Comparison of ENCODE assay signal across 8 mouse cellular contexts in the genomic region with DNA sequence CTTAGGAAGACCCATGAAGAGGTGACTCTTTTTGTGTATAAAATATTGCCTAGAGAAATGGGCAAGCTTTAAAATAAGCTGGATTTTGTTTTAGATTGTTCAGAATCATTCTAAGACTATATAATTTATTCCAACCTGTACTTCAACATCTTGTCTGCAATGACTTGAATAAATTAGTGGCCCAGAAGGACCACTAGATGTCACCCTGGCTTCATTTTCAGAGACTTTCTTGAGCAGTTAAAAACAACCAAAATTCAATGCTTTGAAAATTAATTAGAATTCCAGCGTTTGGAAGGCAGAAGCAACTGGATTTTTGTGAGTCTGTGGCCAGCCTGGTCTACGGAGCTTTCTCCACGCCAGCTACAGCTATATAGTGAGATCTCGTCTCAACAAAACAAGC. TPM values are rescaled to one million over a fixed set of nuclear protein-coding genes. Genes with fewer than 3 reads are reported as not detected.
DNase-seq lines count a peak whose midpoint lies in the region; ATAC-seq and TF ChIP-seq lines count a peak whose summit lies in the region.

No protein-coding gene starts in this region.

- H3K4me1 ChIP-seq in neural tube, embryonic 15.5 days = peaks cover 26% of the 10 kb centered on the region

- no peak for ATAC-seq in cerebellum, adult (ENCODE audit: insufficient number of reproducible peaks, low FRiP score, low TSS enrichment)
- ATAC-seq in neural tube, embryonic 15.5 days (ENCODE audit: low FRiP score) = no peak

- no peaks in the 10 kb centered on the region for H3K9me3 ChIP-seq in neural tube, embryonic 15.5 days (replicated peaks)

- H3K27ac ChIP-seq in layer of hippocampus, adult 2 months = no peak overlapping the region
- H3K27ac ChIP-seq in neural tube, embryonic 15.5 days (replicated peaks) = no peak overlapping the region

- H3K27me3 ChIP-seq in neural tube, embryonic 15.5 days (replicated peaks) = peaks cover 5% of the 10 kb centered on the region; the same call in 1 of the 2 replicates

- peak; percentile 87 for TF ChIP-seq CTCF in layer of hippocampus, adult 2 months (conservative IDR thresholded peaks at IDR 0.05)

- 31% methylated on average over 4 of the region's 4 CpGs for WGBS in neural tube, embryonic 15.5 days

- DNase-seq in cerebellum, adult 18-20 months = peak; percentile 23 to 25
- DNase-seq in layer of hippocampus, adult 2 months (ENCODE audit: low spot score in 2 of 2) = peak; percentile 52 to 63
- no peak for DNase-seq in layer of hippocampus, postnatal 36 days
- peak; percentile 69 for DNase-seq in R1 (ENCODE audit: low read depth, low spot score)
- peak; percentile 41 for DNase-seq in layer of hippocampus, adult 9-10 months (ENCODE audit: low spot score)
- DNase-seq in yolk sac, embryonic 10.5 days (ENCODE audit: low spot score) = peak; percentile 29

- H3K9ac ChIP-seq in neural tube, embryonic 15.5 days (replicated peaks) = no peak overlapping the region

- no peaks in the 10 kb centered on the region for H3K36me3 ChIP-seq in neural tube, embryonic 15.5 days

- no peak overlapping the region for H3K4me3 ChIP-seq in layer of hippocampus, adult 2 months
- H3K4me3 ChIP-seq in neural tube, embryonic 15.5 days (replicated peaks) = no peak overlapping the region

- no peak overlapping the region for H3K4me2 ChIP-seq in neural tube, embryonic 15.5 days

RNA-seq across cellular contexts. Expression of a gene that starts 3.8 kb away (rescaled TPM):
- 1 to 10 TPM; 2.0 to 2.3 TPM for total RNA-seq in layer of hippocampus, adult 2 months (2021)
- 1 to 10 TPM; 2.1 to 2.5 TPM for total RNA-seq in layer of hippocampus, postnatal 36 days (2021)
- 1.8 and 2.3 TPM in 2 replicates for polyA plus RNA-seq in neural tube, embryonic 15.5 days (2015; fragmentation: Nextera tagmentation; extraction: Ambion mirVana)

RNA-seq across cellular contexts. Expression of a gene that starts 4.4 kb away (rescaled TPM):
- total RNA-seq in layer of hippocampus, adult 2 months (2021) = under 1 TPM; 0.42 to 0.82 TPM
- 1 to 10 TPM in 1 of 2 experiments, under 1 TPM in 1; 0.30 to 1.4 TPM for total RNA-seq in layer of hippocampus, postnatal 36 days (2021)
- 0.31 and 0.54 TPM in 2 replicates for polyA plus RNA-seq in neural tube, embryonic 15.5 days (2015; fragmentation: Nextera tagmentation; extraction: Ambion mirVana)

Comparison
In these comparisons a context has a peak if more than half of its experiments do, and no peak if none do; other contexts are left out.
1. DNase-seq: peak in cerebellum, adult 18-20 months (2 of 2), layer of hippocampus, adult 2 months (2 of 2), R1 (single experiment), layer of hippocampus, adult 9-10 months (single experiment) and yolk sac, embryonic 10.5 days (single experiment); none in layer of hippocampus, postnatal 36 days (0 of 2).